Mouse (Mus musculus) embryonic facial prominence, embryonic 11.5 days (tissue): Measurements from ENCODE around the gene Cpa4. TPM values are rescaled to one million over a fixed set of nuclear protein-coding genes. Genes with fewer than 3 reads are reported as not detected.

Experiments
- ATAC-seq: fragments of 200-750 bp; cut with Nextera tagmentation; replicated peaks from 2 replicates; pipeline ENCODE4 v1.8.0; 2017; ENCODE audit warnings: low read depth; ENCODE audit not compliant: insufficient number of reproducible peaks, low FRiP score, low TSS enrichment
- DNase-seq: peaks from one replicate; pipeline ENCODE4 v3.0.0-alpha.2; 2015; ENCODE audit warnings: low spot score
- H3K27ac ChIP-seq: fragments of 300-500 bp; sonication (generic); replicated peaks from 2 replicates; pipeline ENCODE4 v1.5.1; 2014; ENCODE audit warnings: mild to moderate bottlenecking, low read depth, low read length, control low read depth
- H3K27me3 ChIP-seq: fragments of 300-500 bp; sonication (generic); 2 replicates; pipeline ENCODE4 v1.6.1; 2014; ENCODE audit warnings: mild to moderate bottlenecking, low read length, moderate library complexity, mixed read lengths; ENCODE audit not compliant: control insufficient read depth, insufficient read depth
- H3K36me3 ChIP-seq: fragments of 300-500 bp; sonication (generic); replicated peaks from 2 replicates; pipeline ENCODE4 v1.6.1; 2014; ENCODE audit warnings: low read depth, mild to moderate bottlenecking, low read length, moderate library complexity, mixed read lengths; ENCODE audit not compliant: control insufficient read depth, insufficient read depth
- H3K4me1 ChIP-seq: fragments of 300-500 bp; sonication (generic); 2 replicates; pipeline ENCODE4 v1.6.1; 2014; ENCODE audit warnings: low read length, mixed read lengths; ENCODE audit not compliant: control insufficient read depth, insufficient read depth
- H3K4me2 ChIP-seq: fragments of 300-500 bp; sonication (generic); 2 replicates; pipeline ENCODE4 v1.6.1; 2014; ENCODE audit warnings: low read depth, mild to moderate bottlenecking, control low read depth, low read length, moderate library complexity
- H3K4me3 ChIP-seq: fragments of 300-500 bp; sonication (generic); 2 replicates; pipeline ENCODE4 v1.5.1; 2014; ENCODE audit warnings: low read depth, low read length, control low read depth
- H3K9ac ChIP-seq: fragments of 300-500 bp; sonication (generic); replicated peaks from 2 replicates; pipeline ENCODE4 v1.6.1; 2014; ENCODE audit warnings: mild to moderate bottlenecking, control low read depth, low read length
- H3K9me3 ChIP-seq: fragments of 300-500 bp; sonication (generic); replicated peaks from 2 replicates; pipeline ENCODE4 v1.6.1; 2016; ENCODE audit warnings: mild to moderate bottlenecking, low read length, inconsistent platforms, mixed read lengths; ENCODE audit not compliant: control insufficient read depth
- WGBS: fragments of 180-500 bp; shearing (Covaris S2); extraction: QIAGEN DNeasy Blood & Tissue Kit; methylation state at CpG from one replicate; pipeline ENCODE4 v1.1.7; 2014; 5-methylcytosine and 5-hydroxymethylcytosine counted together
- polyA plus RNA-seq: library from polyadenylated mRNA; unstranded; fragments of >200 nt; fragmentation: Nextera tagmentation; extraction: Ambion mirVana; gene quantifications from 2 replicates; pipeline ENCODE4 v1.2.1, GENCODE M21; 2014

Cpa4 gene
- polyA plus RNA-seq, 1 experiment from 2014 or later, result 1.4 TPM

- H3K36me3 ChIP-seq, result no peaks in the 10 kb centered on the region
- ATAC-seq, result peak; percentile 70
- H3K4me1 ChIP-seq, result peaks cover 20% of the 10 kb centered on the region
- H3K9ac ChIP-seq, result peak overlapping the region; percentile 56
- H3K27me3 ChIP-seq, result no peaks in the 10 kb centered on the region
- WGBS, result 3% methylated on average over 13 of the region's 13 CpGs
- H3K27ac ChIP-seq, result peak overlapping the region; percentile 85
- H3K4me2 ChIP-seq, result peak overlapping the region; percentile 33
- 0 out of 2 replicates have a peak overlapping the region, but pooled peaks have one; percentile 9 for H3K4me3 ChIP-seq
- DNase-seq, result peak; percentile 90
- no peaks in the 10 kb centered on the region for H3K9me3 ChIP-seq
Measured at GRCm38 (mm10) chr6:30617020-30617958, 49.1 kb downstream of the Cpa4 start.

DNA sequence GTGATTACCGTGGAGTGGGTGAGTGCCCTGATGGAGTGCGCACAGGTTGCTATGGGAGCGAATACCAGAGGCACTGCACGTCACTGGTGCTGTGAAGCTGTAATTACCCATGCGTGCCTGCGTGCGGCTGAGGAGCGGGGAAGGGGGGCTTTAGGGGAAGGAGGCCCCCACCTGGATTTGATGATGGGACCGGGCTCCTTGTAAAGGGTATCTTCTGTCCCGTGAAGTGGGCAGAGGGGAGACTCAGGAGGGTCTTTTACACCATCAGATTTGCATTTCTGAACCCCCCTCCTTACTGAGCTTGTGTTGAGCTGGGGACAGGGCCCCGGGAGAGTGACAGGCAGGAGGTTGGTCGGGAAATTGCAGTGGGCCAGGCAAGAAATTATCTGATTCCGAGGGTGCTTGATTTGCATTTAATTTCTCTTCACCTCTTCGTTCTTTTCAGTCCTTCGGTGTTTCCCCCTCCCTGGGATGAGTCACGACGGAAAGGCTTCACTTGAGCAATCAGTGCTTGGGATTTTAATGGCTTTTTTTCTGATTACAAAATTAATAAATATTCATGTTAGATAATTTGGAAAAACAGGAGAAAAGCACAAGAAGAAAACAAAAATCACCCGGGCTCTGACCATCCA, 49.9 kb downstream of the Cpa4 start:
- Histone ChIP-seq H3K27ac (peak overlapping the region; percentile 85), H3K27me3 (no peaks in the 10 kb centered on the region), H3K9ac (peak overlapping the region; percentile 56), H3K9me3 (no peaks in the 10 kb centered on the region), H3K36me3 (no peaks in the 10 kb centered on the region), H3K4me2 (peak overlapping the region; percentile 33), H3K4me3 (0 out of 2 replicates have a peak overlapping the region, but pooled peaks have one; percentile 9), H3K4me1 (peaks cover 20% of the 10 kb centered on the region)
- WGBS, result 5% methylated on average over 18 of the region's 18 CpGs
- peak; percentile 75 for ATAC-seq
- DNase-seq, result peak; percentile 79

DNA sequence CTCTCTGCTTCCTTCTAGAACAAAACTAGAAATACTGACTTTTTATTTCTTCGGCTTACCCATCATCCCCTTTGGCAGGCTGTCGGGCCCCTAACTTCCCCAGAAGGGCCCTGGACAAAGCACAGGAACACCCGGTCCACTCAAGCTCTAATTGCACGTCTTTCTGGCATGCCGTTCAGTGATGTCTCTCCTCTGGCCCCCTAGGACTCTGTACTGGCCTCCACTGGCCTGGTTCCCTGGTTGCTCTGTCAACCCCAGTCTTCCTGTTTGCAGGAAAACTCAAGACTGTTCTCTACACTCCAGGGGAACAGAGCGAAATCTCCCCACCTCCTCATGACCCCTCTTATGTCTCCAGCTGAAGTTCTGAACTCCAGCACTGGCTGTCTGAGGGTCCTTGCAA, 50.6 kb downstream of the Cpa4 start:
- H3K4me1 ChIP-seq, result peaks cover 20% of the 10 kb centered on the region
- H3K9me3 ChIP-seq, result no peaks in the 10 kb centered on the region
- H3K36me3 ChIP-seq, result no peaks in the 10 kb centered on the region
- H3K4me2 ChIP-seq, result no peak overlapping the region
- 36% methylated on average over 6 of the region's 6 CpGs for WGBS
- H3K27ac ChIP-seq, result peak overlapping the region; percentile 85
- H3K4me3 ChIP-seq, result no peak overlapping the region
- ATAC-seq (no peak), DNase-seq (no peak)
- H3K9ac ChIP-seq, result peak overlapping the region; percentile 32; the same call in 1 of the 2 replicates
- H3K27me3 ChIP-seq, result no peaks in the 10 kb centered on the region

DNA sequence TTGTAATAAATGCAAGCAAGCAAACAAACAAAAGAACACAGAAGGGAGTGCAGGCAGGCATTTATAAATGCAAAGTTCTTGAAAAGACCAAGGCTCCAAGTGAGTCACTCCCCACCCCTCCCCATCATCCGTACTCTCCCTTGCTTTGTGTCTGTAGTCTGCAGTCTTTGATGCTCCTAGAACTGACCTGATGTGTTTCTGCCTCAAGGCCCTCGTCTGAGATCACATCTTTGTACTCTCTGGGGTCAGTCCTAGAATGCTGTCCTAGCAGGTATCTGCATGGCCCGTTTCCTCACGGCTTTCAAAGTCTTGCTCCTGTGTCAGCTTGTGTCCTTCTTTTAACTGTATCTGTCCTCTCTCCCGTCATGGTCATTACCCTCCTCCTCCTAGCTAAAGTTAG, 51.4 kb downstream of the Cpa4 start:
- ATAC-seq (no peak), DNase-seq (no peak)
- WGBS, result 77% methylated on average over 5 of the region's 5 CpGs
- Histone ChIP-seq H3K4me1 (peaks cover 20% of the 10 kb centered on the region), H3K4me3 (no peak overlapping the region), H3K9ac (no peak overlapping the region), H3K9me3 (no peaks in the 10 kb centered on the region), H3K4me2 (no peak overlapping the region), H3K27ac (no peak overlapping the region), H3K27me3 (no peaks in the 10 kb centered on the region), H3K36me3 (no peaks in the 10 kb centered on the region)

GRCm38 (mm10) chr6:30620591-30620990, 52.4 kb downstream of the Cpa4 start:
- Histone ChIP-seq H3K4me2 (no peak overlapping the region), H3K4me1 (peaks cover 19% of the 10 kb centered on the region), H3K9ac (no peak overlapping the region), H3K4me3 (no peak overlapping the region), H3K27me3 (no peaks in the 10 kb centered on the region), H3K27ac (no peak overlapping the region), H3K9me3 (no peaks in the 10 kb centered on the region), H3K36me3 (no peaks in the 10 kb centered on the region)
- ATAC-seq (no peak), DNase-seq (no peak)
- 75% methylated on average over 4 of the region's 4 CpGs for WGBS

GRCm38 (mm10) chr6:30620994-30621393, 52.8 kb downstream of the Cpa4 start:
- H3K4me2 ChIP-seq, result no peak overlapping the region
- H3K27me3 ChIP-seq, result no peaks in the 10 kb centered on the region
- ATAC-seq (no peak), DNase-seq (no peak)
- H3K27ac ChIP-seq, result no peak overlapping the region
- H3K9me3 ChIP-seq, result no peaks in the 10 kb centered on the region
- no peaks in the 10 kb centered on the region for H3K36me3 ChIP-seq
- no peak overlapping the region for H3K4me3 ChIP-seq
- 88% methylated on average over 6 of the region's 6 CpGs for WGBS
- H3K4me1 ChIP-seq, result peaks cover 15% of the 10 kb centered on the region
- H3K9ac ChIP-seq, result no peak overlapping the region

- H3K36me3 ChIP-seq, result no peaks in the 10 kb centered on the region
- H3K27ac ChIP-seq, result no peak overlapping the region
- H3K4me1 ChIP-seq, result peaks cover 13% of the 10 kb centered on the region
- DNase-seq, result no peak
- no peak overlapping the region for H3K9ac ChIP-seq
- H3K4me2 ChIP-seq, result no peak overlapping the region
- H3K27me3 ChIP-seq, result no peaks in the 10 kb centered on the region
- no peaks in the 10 kb centered on the region for H3K9me3 ChIP-seq
- WGBS, result 82% methylated on average over 4 of the region's 4 CpGs
- no peak overlapping the region for H3K4me3 ChIP-seq
- no peak for ATAC-seq
Measured at GRCm38 (mm10) chr6:30621986-30622389, 53.8 kb downstream of the Cpa4 start.

GRCm38 (mm10) chr6:30624763-30625162, 56.6 kb downstream of the Cpa4 start:
- no peak for DNase-seq
- no peak for ATAC-seq
- H3K9me3 ChIP-seq, result no peaks in the 10 kb centered on the region
- H3K27ac ChIP-seq, result no peak overlapping the region
- H3K27me3 ChIP-seq, result no peaks in the 10 kb centered on the region
- H3K4me2 ChIP-seq, result no peak overlapping the region
- no peak overlapping the region for H3K4me3 ChIP-seq
- H3K9ac ChIP-seq, result no peak overlapping the region
- H3K4me1 ChIP-seq, result no peaks in the 10 kb centered on the region
- 86% methylated on average over 9 of the region's 9 CpGs for WGBS
- H3K36me3 ChIP-seq, result no peaks in the 10 kb centered on the region
